Comparison of ENCODE assay signal across 11 mouse cellular contexts in the genomic region with DNA sequence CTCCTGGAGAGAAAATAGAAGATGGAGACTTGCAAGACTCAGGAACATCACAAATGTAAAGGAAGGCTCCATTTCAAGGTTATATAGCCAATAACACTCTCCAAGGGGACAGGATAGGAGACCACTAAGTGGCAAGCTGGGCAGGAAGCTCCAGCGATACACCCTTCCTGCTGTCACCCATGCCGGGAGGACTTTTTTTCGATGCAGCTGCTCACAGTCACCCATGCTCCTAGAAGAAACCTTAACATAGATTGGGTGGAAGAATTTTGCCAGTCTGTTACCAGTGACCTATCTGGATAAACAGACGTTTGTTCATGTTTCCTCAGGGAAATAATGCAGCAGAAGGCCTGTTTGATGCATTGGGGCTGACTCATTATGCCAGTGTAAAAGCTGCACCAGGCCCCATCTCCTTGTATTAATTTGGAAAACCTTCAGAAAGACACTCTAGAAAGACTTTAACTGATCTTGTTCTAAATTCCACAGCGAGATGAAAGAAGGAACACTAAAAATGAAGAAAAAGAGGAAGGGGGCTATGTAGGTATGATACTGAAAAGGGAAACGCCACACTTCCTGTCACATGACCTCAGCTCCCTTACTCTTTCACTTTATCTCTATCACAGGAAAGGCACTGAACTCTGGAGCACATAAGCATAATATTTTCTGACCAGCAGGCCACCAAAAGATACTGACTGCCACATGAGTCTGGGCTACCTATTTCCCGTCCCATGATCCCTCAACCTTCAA.
DNase-seq lines count a peak whose midpoint lies in the region; ATAC-seq lines count a peak whose summit lies in the region.
"Had no signal": no experiment of that assay in that cellular context is flagged by ENCODE, and none has a peak within 500 bp of the region (broad histone marks: within the 10 kb centered on the region; RNA-seq: fewer than 3 reads in every experiment).

No protein-coding gene starts in this region.

- intact Hi-C loops in heart, postnatal 10 days (cut with DNase I) = no loop called here

- peak overlapping the region; percentile 34 for H3K27ac ChIP-seq in heart, embryonic 13.5 days (replicated peaks)
- no peak overlapping the region for H3K27ac ChIP-seq in forebrain, embryonic 14.5 days (ENCODE audit: low read depth, low read length)
- H3K27ac ChIP-seq in kidney, embryonic 16.5 days (ENCODE audit: low read length) = no peak overlapping the region
- H3K27ac ChIP-seq: intestine, embryonic 15.5 days; neural tube, embryonic 15.5 days had no signal

- ATAC-seq in heart, embryonic 13.5 days (ENCODE audit: extremely low read depth, insufficient number of reproducible peaks, low FRiP score, low TSS enrichment) = no peak
- peak; percentile 61 for ATAC-seq in common myeloid progenitor, adult 5-6 weeks (replicated peaks; ENCODE audit: low read depth, poor library complexity, severe bottlenecking)
- ATAC-seq in megakaryocyte progenitor cell, adult 5-6 weeks (replicated peaks; ENCODE audit: poor library complexity) = peak; percentile 45
- ATAC-seq in forebrain, embryonic 14.5 days = no peak
- ATAC-seq in kidney, embryonic 16.5 days (ENCODE audit: low FRiP score, low TSS enrichment) = no peak
- ATAC-seq: intestine, embryonic 15.5 days had no signal

- no peak for DNase-seq in heart, postnatal 10 days
- DNase-seq in B cell, adult 2 months = peak; percentile 64 to 70
- DNase-seq in forebrain, embryonic 14.5 days (ENCODE audit: low spot score) = no peak
- DNase-seq in layer of hippocampus, adult 11-12 months (ENCODE audit: low spot score) = no peak
- DNase-seq: gastrocnemius, postnatal 25 days had no signal

- no peaks in the 10 kb centered on the region for H3K9me3 ChIP-seq in heart, embryonic 13.5 days
- no peaks in the 10 kb centered on the region for H3K9me3 ChIP-seq in forebrain, embryonic 14.5 days (replicated peaks; ENCODE audit: control insufficient read depth, low read length)
- no peaks in the 10 kb centered on the region for H3K9me3 ChIP-seq in kidney, embryonic 16.5 days (ENCODE audit: low read length)
- H3K9me3 ChIP-seq: intestine, embryonic 15.5 days; neural tube, embryonic 15.5 days had no signal

- H3K4me3 ChIP-seq in heart, embryonic 13.5 days = no peak overlapping the region
- no peak overlapping the region for H3K4me3 ChIP-seq in forebrain, embryonic 14.5 days (ENCODE audit: low read depth, low read length)
- H3K4me3 ChIP-seq in kidney, embryonic 16.5 days (ENCODE audit: low read length) = no peak overlapping the region
- H3K4me3 ChIP-seq: intestine, embryonic 15.5 days; neural tube, embryonic 15.5 days had no signal

- H3K36me3 ChIP-seq in heart, embryonic 13.5 days = no peaks in the 10 kb centered on the region
- 0 out of 2 replicates have a peak, but pooled peaks cover 9% of the 10 kb centered on the region for H3K36me3 ChIP-seq in forebrain, embryonic 14.5 days (ENCODE audit: control insufficient read depth, insufficient read depth, low read length)
- no peaks in the 10 kb centered on the region for H3K36me3 ChIP-seq in kidney, embryonic 16.5 days (ENCODE audit: insufficient read depth, low read length)
- H3K36me3 ChIP-seq: intestine, embryonic 15.5 days; neural tube, embryonic 15.5 days had no signal

- no peaks in the 10 kb centered on the region for H3K27me3 ChIP-seq in heart, embryonic 13.5 days (replicated peaks)
- no peaks in the 10 kb centered on the region for H3K27me3 ChIP-seq in forebrain, embryonic 14.5 days (replicated peaks; ENCODE audit: control insufficient read depth, insufficient read depth, low read length)
- no peaks in the 10 kb centered on the region for H3K27me3 ChIP-seq in kidney, embryonic 16.5 days (ENCODE audit: insufficient read depth, low read length)
- H3K27me3 ChIP-seq: intestine, embryonic 15.5 days; neural tube, embryonic 15.5 days had no signal

- no peak overlapping the region for H3K4me2 ChIP-seq in heart, embryonic 13.5 days
- no peak overlapping the region for H3K4me2 ChIP-seq in forebrain, embryonic 14.5 days (ENCODE audit: low read length)
- no peak overlapping the region for H3K4me2 ChIP-seq in kidney, embryonic 16.5 days (replicated peaks; ENCODE audit: low read depth, low read length)
- H3K4me2 ChIP-seq: intestine, embryonic 15.5 days; neural tube, embryonic 15.5 days had no signal

- H3K9ac ChIP-seq in heart, embryonic 13.5 days = no peak overlapping the region
- H3K9ac ChIP-seq in forebrain, embryonic 14.5 days (ENCODE audit: low read length) = no peak overlapping the region
- H3K9ac ChIP-seq in kidney, embryonic 16.5 days (replicated peaks; ENCODE audit: low read length) = no peak overlapping the region
- H3K9ac ChIP-seq: intestine, embryonic 15.5 days; neural tube, embryonic 15.5 days had no signal

- peaks cover 26% of the 10 kb centered on the region for H3K4me1 ChIP-seq in heart, embryonic 13.5 days
- H3K4me1 ChIP-seq in forebrain, embryonic 14.5 days (ENCODE audit: control insufficient read depth, insufficient read depth, low read length) = peaks cover 12% of the 10 kb centered on the region
- no peaks in the 10 kb centered on the region; the same call in 1 of the 2 replicates for H3K4me1 ChIP-seq in kidney, embryonic 16.5 days (ENCODE audit: insufficient read depth, low read length)
- H3K4me1 ChIP-seq: intestine, embryonic 15.5 days had no signal

- WGBS in heart, embryonic 13.5 days = 70% methylated on average over 7 of the region's 7 CpGs
- 89% methylated on average over 7 of the region's 7 CpGs for WGBS in forebrain, embryonic 14.5 days
- WGBS in kidney, embryonic 16.5 days = 85% methylated on average over 7 of the region's 7 CpGs

Comparison
In these comparisons a context has a peak if more than half of its experiments do, and no peak if none do; other contexts are left out.
1. ATAC-seq: peak in common myeloid progenitor, adult 5-6 weeks (single experiment) and megakaryocyte progenitor cell, adult 5-6 weeks (single experiment); none in heart, embryonic 13.5 days (single experiment), forebrain, embryonic 14.5 days (single experiment) and kidney, embryonic 16.5 days (single experiment).
2. DNase-seq: peak in B cell, adult 2 months (2 of 2); none in heart, postnatal 10 days (0 of 2), forebrain, embryonic 14.5 days (single experiment) and layer of hippocampus, adult 11-12 months (single experiment).